Mouse (Mus musculus) kidney, postnatal 0 days (tissue): ENCODE results near the gene Rbm8a2. TPM values are rescaled to one million over a fixed set of nuclear protein-coding genes. Genes with fewer than 3 reads are reported as not detected.

Source experiments
- ATAC-seq: fragments of 200-750 bp; cut with Nextera tagmentation; replicated peaks from 2 replicates; pipeline ENCODE4 v1.8.0; 2017; ENCODE audit warnings: low read depth, moderate number of reproducible peaks, moderate TSS enrichment, moderate library complexity; ENCODE audit not compliant: low FRiP score
- DNase-seq: peaks from one replicate; pipeline ENCODE4 v3.0.0-alpha.2; 2016; ENCODE audit warnings: low spot score
- H3K27ac ChIP-seq: fragments of 300-500 bp; sonication (generic); 2 replicates; pipeline ENCODE4 v1.5.1; 2014; ENCODE audit warnings: mild to moderate bottlenecking
- H3K27me3 ChIP-seq: fragments of 300-500 bp; sonication (generic); 2 replicates; pipeline ENCODE4 v1.6.1; 2014; ENCODE audit warnings: low read length, mixed read lengths; ENCODE audit not compliant: insufficient read depth
- H3K36me3 ChIP-seq: fragments of 300-500 bp; sonication (generic); 2 replicates; pipeline ENCODE4 v1.6.1; 2014; ENCODE audit warnings: low read length, mixed read lengths; ENCODE audit not compliant: insufficient read depth
- H3K4me1 ChIP-seq: fragments of 300-500 bp; sonication (generic); replicated peaks from 2 replicates; pipeline ENCODE4 v1.6.1; 2014; ENCODE audit warnings: antibody characterized with exemption, low read length, mixed read lengths; ENCODE audit not compliant: insufficient read depth
- H3K4me2 ChIP-seq: fragments of 300-500 bp; sonication (generic); 2 replicates; pipeline ENCODE4 v1.6.1; 2014; ENCODE audit warnings: mild to moderate bottlenecking, low read length, moderate library complexity, mixed read lengths
- H3K4me3 ChIP-seq: fragments of 300-500 bp; sonication (generic); replicated peaks from 2 replicates; pipeline ENCODE4 v1.5.1; 2014; ENCODE audit warnings: low read depth, low read length
- H3K9ac ChIP-seq: fragments of 300-500 bp; sonication (generic); 2 replicates; pipeline ENCODE4 v1.6.1; 2014; ENCODE audit warnings: low read depth, low read length
- H3K9me3 ChIP-seq: fragments of 300-500 bp; sonication (generic); replicated peaks from 2 replicates; pipeline ENCODE4 v1.6.1; 2016; ENCODE audit warnings: low read length, inconsistent platforms, mixed read lengths
- CTCF ChIP-seq: IDR thresholded peaks from 2 replicates; pipeline ENCODE4 v1.5.1; 2016; ENCODE audit warnings: antibody characterized with exemption, low read depth, mild to moderate bottlenecking, moderate library complexity
- WGBS: fragments of 180-500 bp; shearing (Covaris S2); extraction: QIAGEN DNeasy Blood & Tissue Kit; methylation state at CpG from one replicate; pipeline ENCODE4 v1.1.7; 2014; 5-methylcytosine and 5-hydroxymethylcytosine counted together
- polyA plus RNA-seq: library from polyadenylated mRNA; unstranded; fragments of >200 nt; fragmentation: Nextera tagmentation; extraction: Ambion mirVana; gene quantifications from 2 replicates; pipeline ENCODE4 v1.2.1, GENCODE M21; 2015

Gene Rbm8a2
- polyA plus RNA-seq, 1 experiment from 2014 or later, result 0.64 TPM

DNA sequence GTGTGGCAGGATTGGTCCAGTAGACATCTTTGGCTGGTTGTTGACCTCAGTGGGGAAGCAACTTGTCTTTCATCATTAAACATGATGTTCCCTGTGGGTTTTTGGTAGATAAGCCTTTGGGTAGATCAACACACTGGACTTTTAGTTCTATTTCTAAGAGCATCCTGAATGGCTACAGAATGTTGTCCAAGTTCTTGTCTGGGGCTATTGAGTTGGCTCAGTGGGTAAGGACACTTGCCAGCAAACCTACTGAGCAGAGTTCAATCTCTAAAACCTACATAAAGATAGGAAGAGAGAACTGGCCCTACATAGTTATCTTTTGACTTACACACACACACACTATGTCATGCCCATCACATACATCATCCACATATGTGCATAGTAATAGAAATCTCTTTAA is 32.2 kb upstream of the Rbm8a2 start:
- H3K9ac ChIP-seq, result no peak overlapping the region
- TF ChIP-seq CTCF, result no peak
- H3K4me3 ChIP-seq, result no peak overlapping the region
- H3K9me3 ChIP-seq, result no peaks in the 10 kb centered on the region
- H3K4me1 ChIP-seq, result no peaks in the 10 kb centered on the region
- no peak overlapping the region for H3K4me2 ChIP-seq
- no peaks in the 10 kb centered on the region for H3K36me3 ChIP-seq
- no peak overlapping the region for H3K27ac ChIP-seq
- ATAC-seq, result no peak
- no peak for DNase-seq
- no peaks in the 10 kb centered on the region for H3K27me3 ChIP-seq

GRCm38 (mm10) chr1:176008411-176008810 is 29.5 kb upstream of the Rbm8a2 start:
- ATAC-seq (no peak), DNase-seq (no peak)
- 0 out of 2 replicates have a peak, but pooled peaks have one; percentile 4 for TF ChIP-seq CTCF
- Histone ChIP-seq H3K36me3 (no peaks in the 10 kb centered on the region), H3K27me3 (no peaks in the 10 kb centered on the region), H3K27ac (no peak overlapping the region), H3K4me1 (no peaks in the 10 kb centered on the region), H3K9ac (no peak overlapping the region), H3K4me2 (no peak overlapping the region), H3K4me3 (no peak overlapping the region), H3K9me3 (no peaks in the 10 kb centered on the region)
- WGBS, result 86% methylated on average over 2 of the region's 2 CpGs

DNA sequence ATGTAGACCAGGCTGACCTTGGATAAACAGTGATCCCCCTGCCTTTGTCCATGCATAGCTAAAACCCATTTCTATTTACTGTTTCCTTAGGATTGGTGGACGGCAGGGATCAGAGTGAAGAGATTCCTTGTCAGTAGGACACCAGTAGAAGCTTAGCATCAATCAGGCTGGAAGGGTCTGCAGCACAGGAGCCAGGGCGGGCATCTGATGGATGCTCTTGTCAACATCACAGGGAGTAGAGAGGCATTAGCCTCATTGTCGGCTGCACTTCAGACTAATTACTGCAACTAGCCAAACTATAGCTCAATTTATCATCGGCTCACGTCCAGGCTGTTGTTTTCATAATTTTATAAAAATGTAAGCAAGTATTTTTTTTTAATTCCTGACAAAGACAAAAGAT is 21.7 kb upstream of the Rbm8a2 start:
- no peak for TF ChIP-seq CTCF
- no peak for ATAC-seq

DNA sequence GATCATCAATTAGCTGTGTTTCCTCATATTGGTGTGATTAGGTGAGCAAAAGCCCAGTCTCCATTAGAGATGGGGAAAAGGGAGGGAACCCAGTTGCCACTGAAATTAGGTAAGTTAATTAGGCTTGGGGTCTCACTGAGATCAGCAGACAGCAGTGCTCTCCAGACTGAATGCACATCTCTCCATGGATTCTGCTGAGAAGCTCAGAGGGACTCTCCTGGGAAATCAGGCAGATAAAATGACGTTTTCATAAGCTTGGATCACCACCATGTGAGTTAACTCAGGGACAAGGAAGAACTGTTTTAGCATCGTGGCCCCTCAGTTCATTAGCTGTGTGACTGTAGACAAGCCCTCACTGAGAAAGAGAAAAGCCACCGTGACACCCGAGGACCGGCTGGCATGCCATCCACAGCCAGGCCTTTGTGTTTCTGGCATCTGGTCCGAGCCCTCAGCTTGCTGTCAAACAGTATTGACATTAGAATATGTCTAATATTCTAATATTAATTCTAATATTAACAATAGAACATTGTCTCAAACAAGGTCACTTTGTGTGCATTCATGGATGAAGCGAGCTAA is 18.2 kb upstream of the Rbm8a2 start:
- Histone ChIP-seq H3K4me3 (no peak overlapping the region), H3K9me3 (no peaks in the 10 kb centered on the region), H3K4me2 (no peak overlapping the region), H3K27ac (no peak overlapping the region), H3K9ac (no peak overlapping the region), H3K27me3 (no peaks in the 10 kb centered on the region), H3K36me3 (no peaks in the 10 kb centered on the region), H3K4me1 (no peaks in the 10 kb centered on the region)
- no peak for TF ChIP-seq CTCF
- 66% methylated on average over 7 of the region's 7 CpGs for WGBS
- ATAC-seq (no peak), DNase-seq (no peak)

More for the DNA sequence above, 21.7 kb upstream of the Rbm8a2 start:
- WGBS, result 67% methylated on average over 5 of the region's 5 CpGs
- H3K27ac ChIP-seq, result no peak overlapping the region
- no peaks in the 10 kb centered on the region for H3K4me1 ChIP-seq
- no peaks in the 10 kb centered on the region for H3K36me3 ChIP-seq
- H3K27me3 ChIP-seq, result no peaks in the 10 kb centered on the region
- no peak for DNase-seq
- no peak overlapping the region for H3K4me3 ChIP-seq
- H3K9ac ChIP-seq, result no peak overlapping the region
- no peak overlapping the region for H3K4me2 ChIP-seq
- H3K9me3 ChIP-seq, result no peaks in the 10 kb centered on the region

GRCm38 (mm10) chr1:175988912-175989311 is 10.0 kb upstream of the Rbm8a2 start:
- peak; percentile 5 for DNase-seq
- no peaks in the 10 kb centered on the region for H3K4me1 ChIP-seq
- no peaks in the 10 kb centered on the region for H3K27me3 ChIP-seq
- no peak overlapping the region for H3K9ac ChIP-seq
- H3K4me2 ChIP-seq, result no peak overlapping the region
- WGBS, result 69% methylated on average over 4 of the region's 4 CpGs
- H3K27ac ChIP-seq, result no peak overlapping the region
- ATAC-seq, result no peak; the same call in 1 of the 2 replicates
- no peaks in the 10 kb centered on the region for H3K36me3 ChIP-seq
- TF ChIP-seq CTCF, result no peak
- H3K9me3 ChIP-seq, result no peaks in the 10 kb centered on the region
- H3K4me3 ChIP-seq, result no peak overlapping the region

DNA sequence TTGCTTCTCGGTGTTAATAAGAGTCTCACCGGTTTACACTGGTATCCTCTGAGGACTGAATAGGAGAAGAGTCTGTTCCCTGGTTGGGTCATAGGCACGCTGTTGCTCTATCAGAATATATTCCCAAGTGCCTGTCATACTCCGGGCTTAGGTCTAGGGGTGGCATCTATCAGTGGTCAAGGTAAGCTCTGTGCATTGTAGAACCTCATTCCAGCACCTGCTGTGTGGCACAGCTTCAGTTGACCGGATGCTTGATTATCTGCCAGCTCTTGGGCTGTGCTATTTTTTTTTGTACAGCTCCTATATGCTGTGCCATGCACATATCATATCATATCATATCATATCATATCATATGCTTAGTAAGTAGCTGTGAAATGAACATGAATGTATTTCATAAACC is 9.5 kb upstream of the Rbm8a2 start:
- DNase-seq, result no peak
- no peak overlapping the region for H3K9ac ChIP-seq
- 0 out of 2 replicates have a peak overlapping the region, but pooled peaks have one; percentile 9 for H3K27ac ChIP-seq
- no peaks in the 10 kb centered on the region for H3K4me1 ChIP-seq
- H3K9me3 ChIP-seq, result no peaks in the 10 kb centered on the region
- H3K4me3 ChIP-seq, result no peak overlapping the region
- no peak for ATAC-seq
- H3K27me3 ChIP-seq, result no peaks in the 10 kb centered on the region
- WGBS, result 93% methylated on average over 5 of the region's 5 CpGs
- no peak overlapping the region for H3K4me2 ChIP-seq
- no peaks in the 10 kb centered on the region for H3K36me3 ChIP-seq
- TF ChIP-seq CTCF, result no peak

DNA sequence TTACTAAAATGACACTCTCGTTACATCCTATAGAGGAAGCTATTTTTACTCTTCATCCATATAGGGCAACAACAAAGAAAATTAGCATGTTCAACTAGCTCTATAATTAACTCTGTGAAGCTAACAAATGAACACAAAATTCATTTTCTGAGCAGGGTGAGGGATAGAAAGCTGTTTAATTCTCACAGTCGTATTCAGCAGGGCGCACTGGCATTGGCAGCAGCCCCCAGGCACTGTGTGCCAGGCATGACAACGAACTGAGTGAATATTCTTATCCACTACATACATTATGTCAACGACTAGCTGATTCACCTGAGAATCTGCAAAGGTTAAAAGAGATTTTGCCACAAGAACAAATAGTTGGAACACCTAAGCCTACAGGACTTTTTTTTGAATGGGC is 8.2 kb downstream of the Rbm8a2 start:
- TF ChIP-seq CTCF, result no peak
- H3K36me3 ChIP-seq, result no peaks in the 10 kb centered on the region
- no peaks in the 10 kb centered on the region for H3K27me3 ChIP-seq
- 89% methylated on average over 5 of the region's 5 CpGs for WGBS
- H3K27ac ChIP-seq, result no peak overlapping the region
- no peak overlapping the region for H3K4me2 ChIP-seq
- no peak for ATAC-seq
- no peak for DNase-seq
- no peaks in the 10 kb centered on the region for H3K4me1 ChIP-seq
- no peaks in the 10 kb centered on the region for H3K9me3 ChIP-seq
- no peak overlapping the region for H3K4me3 ChIP-seq
- no peak overlapping the region for H3K9ac ChIP-seq
